Mouse (Mus musculus) thymus, adult 2 months (tissue): ENCODE results near the gene Zfp281. TPM values are rescaled to one million over a fixed set of nuclear protein-coding genes. Genes with fewer than 3 reads are reported as not detected.

Experiments used
- DNase-seq: peaks from one replicate; pipeline ENCODE4 v3.0.0; 2021
- H3K27ac ChIP-seq: fragments of 200-500 bp; 2 replicates; pipeline ENCODE4 v1.5.1; 2012; ENCODE audit warnings: low read length, control low read depth; ENCODE audit not compliant: control insufficient read depth, insufficient read depth
- H3K27me3 ChIP-seq: fragments of 200-500 bp; 2 replicates; pipeline ENCODE4 v1.6.1; 2012; ENCODE audit warnings: mild to moderate bottlenecking, low read length, moderate library complexity, mixed read lengths; ENCODE audit not compliant: control insufficient read depth, insufficient read depth
- H3K36me3 ChIP-seq: fragments of 200-500 bp; 2 replicates; pipeline ENCODE4 v1.6.1; 2012; ENCODE audit warnings: mild to moderate bottlenecking, low read length, moderate library complexity; ENCODE audit not compliant: control insufficient read depth, insufficient read depth
- H3K4me1 ChIP-seq: fragments of 200-500 bp; replicated peaks from 2 replicates; pipeline ENCODE4 v1.6.1; 2012; ENCODE audit warnings: low read length; ENCODE audit not compliant: control insufficient read depth, insufficient read depth
- H3K4me3 ChIP-seq: fragments of 200-500 bp; 2 replicates; pipeline ENCODE4 v1.5.1; 2012; ENCODE audit warnings: mild to moderate bottlenecking, low read length, control low read depth, moderate library complexity; ENCODE audit not compliant: control insufficient read depth, insufficient read depth
- CTCF ChIP-seq: fragments of 200-500 bp; IDR thresholded peaks from 2 replicates; pipeline ENCODE4 v1.5.1; 2012; ENCODE audit warnings: mild to moderate bottlenecking, control low read depth, low read length, moderate library complexity, borderline replicate concordance; ENCODE audit not compliant: control insufficient read depth, poor library complexity, insufficient read depth; ENCODE audit errors: extremely low read depth
- POLR2A ChIP-seq: fragments of 200-500 bp; IDR thresholded peaks from 2 replicates; pipeline ENCODE4 v1.6.1; 2012; ENCODE audit warnings: mild to moderate bottlenecking, low read length, control low read depth, moderate library complexity; ENCODE audit not compliant: control insufficient read depth, poor library complexity, insufficient read depth; ENCODE audit errors: extremely low read depth
- WGBS: fragments of 180-500 bp; shearing (Covaris S2); methylation state at CpG from one replicate; pipeline ENCODE4 v1.1.7; 2018; 5-methylcytosine and 5-hydroxymethylcytosine counted together
- polyA plus RNA-seq: library from polyadenylated mRNA; depleted of rRNA; stranded (reverse); fragments of >200 nt; gene quantifications from 2 replicates; pipeline ENCODE4 v1.2.3, GENCODE M21; 2012

Gene Zfp281
- polyA plus RNA-seq, 1 experiment, result 6.2 TPM

DNA sequence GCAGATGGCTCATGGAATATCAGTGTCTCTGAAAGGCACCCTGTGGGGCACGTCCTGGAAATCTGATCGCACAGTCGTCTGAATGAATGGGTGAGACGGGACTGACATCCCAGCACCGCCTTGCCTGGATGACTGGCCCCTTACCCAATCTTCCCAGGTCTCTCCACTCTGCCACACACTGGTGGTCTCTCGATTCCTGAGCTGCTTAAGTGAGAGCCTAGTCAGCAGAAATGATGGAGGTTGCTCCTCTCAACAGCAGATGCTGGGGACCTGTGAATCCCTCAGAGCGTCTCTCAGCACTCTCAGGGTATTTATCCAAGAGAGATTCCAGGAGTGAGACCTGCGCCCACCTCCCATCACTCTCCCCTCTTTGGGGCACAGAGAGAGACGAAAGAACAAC is 36.8 kb downstream of the Zfp281 start:
- Histone ChIP-seq H3K27ac (no peak overlapping the region), H3K27me3 (no peaks in the 10 kb centered on the region), H3K4me3 (no peak overlapping the region), H3K4me1 (no peaks in the 10 kb centered on the region), H3K36me3 (no peaks in the 10 kb centered on the region)
- WGBS, result 94% methylated on average over 9 of the region's 9 CpGs
- no peak for TF ChIP-seq CTCF
- no peak for TF ChIP-seq POLR2A
- DNase-seq, result no peak

DNA sequence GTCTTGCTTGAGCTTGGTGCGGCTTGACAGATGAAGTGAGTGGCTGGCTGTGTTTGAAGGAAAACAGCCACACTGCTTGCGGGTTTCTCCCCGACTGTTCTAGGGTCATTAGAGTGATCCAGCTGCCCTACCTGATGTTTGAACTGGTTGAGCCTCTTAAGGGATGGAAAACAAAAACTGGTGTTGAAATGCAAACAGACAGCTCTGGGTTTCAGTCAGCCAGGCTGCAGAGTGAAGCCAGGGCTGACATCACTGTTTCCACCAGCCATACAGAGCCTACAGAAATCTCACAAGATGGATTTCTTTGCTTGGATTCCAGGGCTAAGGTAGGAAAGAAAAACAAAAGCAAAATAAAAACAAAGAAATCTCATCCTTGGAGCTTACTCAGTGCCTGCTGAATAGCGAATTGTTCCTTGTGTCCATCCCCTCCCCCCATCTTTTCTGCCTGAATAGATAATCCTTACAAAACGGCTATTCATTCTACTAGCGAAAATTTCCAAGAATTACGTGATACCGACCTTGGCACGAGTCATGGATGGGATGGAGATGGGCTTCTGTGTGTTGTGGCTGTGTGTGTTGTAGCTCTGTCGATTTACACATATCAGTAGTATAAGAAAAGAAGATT is 37.4 kb downstream of the Zfp281 start:
- TF ChIP-seq POLR2A, result no peak
- TF ChIP-seq CTCF, result no peak
- H3K27me3 ChIP-seq, result no peaks in the 10 kb centered on the region
- H3K4me3 ChIP-seq, result no peak overlapping the region
- WGBS, result 88% methylated on average over 10 of the region's 10 CpGs
- no peak for DNase-seq
- no peak overlapping the region for H3K27ac ChIP-seq
- H3K4me1 ChIP-seq, result no peaks in the 10 kb centered on the region
- no peaks in the 10 kb centered on the region for H3K36me3 ChIP-seq

DNA sequence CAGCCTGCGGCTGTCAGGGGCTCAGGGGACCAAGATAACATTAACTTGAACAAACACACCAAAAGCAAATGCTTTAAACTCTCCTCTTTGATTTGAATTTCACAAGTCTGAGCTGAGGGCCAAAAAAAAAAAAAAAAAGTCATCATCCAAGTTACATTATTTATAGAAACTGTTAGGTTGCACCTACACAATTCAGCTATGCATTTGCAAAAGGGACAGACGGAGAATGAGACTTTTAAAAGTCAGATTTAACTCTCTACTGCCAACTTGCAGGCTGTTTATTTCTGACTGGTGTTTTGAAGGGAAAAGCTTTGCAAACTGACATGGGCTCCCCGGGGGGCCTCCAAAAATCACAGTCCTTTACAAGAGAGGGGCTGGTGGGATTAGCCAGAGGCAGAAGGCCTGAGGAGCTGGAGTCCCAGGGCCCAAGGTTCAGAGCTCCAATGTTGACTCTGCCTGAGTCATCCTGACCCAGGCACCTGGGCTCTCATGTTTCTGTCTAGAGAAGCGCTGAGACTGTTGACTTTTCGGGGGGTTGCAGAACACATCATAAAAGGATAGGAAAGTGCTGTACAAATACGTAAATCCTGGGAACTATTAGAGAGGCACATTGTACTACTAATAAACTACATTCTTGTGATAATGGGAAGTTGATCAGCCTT is 40.4 kb downstream of the Zfp281 start:
- no peak for DNase-seq
- H3K4me1 ChIP-seq, result no peaks in the 10 kb centered on the region
- no peak overlapping the region for H3K4me3 ChIP-seq
- H3K27ac ChIP-seq, result no peak overlapping the region
- no peaks in the 10 kb centered on the region for H3K27me3 ChIP-seq
- TF ChIP-seq CTCF (no peak), POLR2A (no peak)
- H3K36me3 ChIP-seq, result no peaks in the 10 kb centered on the region
- 90% methylated on average over 6 of the region's 6 CpGs for WGBS

DNA sequence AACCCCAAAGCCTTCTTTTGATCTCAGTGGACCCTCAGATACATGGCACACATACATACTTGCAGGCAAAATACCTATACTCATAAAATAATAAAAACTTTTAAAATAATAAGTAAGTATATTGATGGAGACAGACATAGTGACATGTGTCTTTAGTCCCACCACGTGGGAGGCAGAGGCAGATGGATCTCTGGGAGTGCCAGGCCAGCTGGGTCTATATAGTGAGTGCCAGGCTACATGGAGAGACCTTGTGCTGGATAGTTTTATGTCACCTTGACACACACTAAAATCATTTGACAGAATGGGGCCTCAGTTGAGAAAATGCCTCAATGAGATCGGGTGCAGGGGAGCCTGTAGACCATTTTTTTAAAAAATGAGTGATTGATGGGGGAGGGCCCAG is 41.8 kb downstream of the Zfp281 start:
- no peak for DNase-seq
- Histone ChIP-seq H3K4me3 (no peak overlapping the region), H3K27me3 (no peaks in the 10 kb centered on the region), H3K36me3 (no peaks in the 10 kb centered on the region), H3K27ac (no peak overlapping the region), H3K4me1 (no peaks in the 10 kb centered on the region)
- no peak for TF ChIP-seq CTCF
- no peak for TF ChIP-seq POLR2A
- WGBS, result 80% methylated on average over 2 of the region's 2 CpGs

DNA sequence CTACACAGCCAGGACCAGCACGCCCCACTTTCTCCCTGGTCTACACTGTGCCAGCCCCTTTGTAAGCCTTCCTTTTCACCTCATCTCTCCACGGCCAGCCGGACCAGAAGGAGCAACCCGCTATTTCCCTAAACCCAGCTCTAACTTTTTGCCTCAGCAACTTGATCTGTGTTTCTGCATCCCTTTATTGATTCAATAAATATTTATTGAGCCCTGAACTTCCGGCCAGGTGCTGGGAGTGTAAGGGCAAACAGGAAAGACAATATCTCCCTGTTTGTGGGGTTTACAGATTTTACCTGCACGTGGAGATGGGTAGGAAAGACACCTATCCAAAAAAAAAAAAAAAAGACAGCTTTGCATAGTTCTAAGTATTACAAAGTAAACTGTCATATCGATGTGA is 45.2 kb downstream of the Zfp281 start:
- peaks cover 14% of the 10 kb centered on the region for H3K4me1 ChIP-seq
- 90% methylated on average over 7 of the region's 7 CpGs for WGBS
- no peak for DNase-seq
- H3K36me3 ChIP-seq, result no peaks in the 10 kb centered on the region
- no peaks in the 10 kb centered on the region for H3K27me3 ChIP-seq
- H3K27ac ChIP-seq, result no peak overlapping the region
- no peak for TF ChIP-seq CTCF
- no peak for TF ChIP-seq POLR2A
- no peak overlapping the region for H3K4me3 ChIP-seq

DNA sequence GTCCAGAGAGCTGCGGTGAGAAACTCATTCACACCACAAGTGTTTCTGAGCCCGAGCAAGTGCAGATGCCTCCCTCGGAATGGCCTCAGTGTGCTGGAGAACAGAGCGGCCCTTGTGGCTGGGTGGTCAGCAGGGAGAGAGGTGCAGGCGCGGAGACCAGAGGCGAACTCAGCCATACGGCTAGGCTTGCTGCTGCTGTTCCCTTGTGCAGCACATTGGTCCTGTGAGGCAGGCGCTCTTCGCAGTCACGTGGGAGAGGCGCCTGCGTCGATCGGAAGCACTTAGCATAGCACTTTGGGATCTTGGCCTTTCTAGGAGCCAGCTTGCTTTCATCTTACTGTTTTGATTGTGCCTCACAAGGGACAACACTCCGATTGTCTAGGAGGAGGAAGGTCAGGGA is 45.7 kb downstream of the Zfp281 start:
- no peak overlapping the region for H3K27ac ChIP-seq
- H3K36me3 ChIP-seq, result no peaks in the 10 kb centered on the region
- no peak for DNase-seq
- no peak for TF ChIP-seq POLR2A
- TF ChIP-seq CTCF, result no peak
- 90% methylated on average over 16 of the region's 16 CpGs for WGBS
- H3K4me3 ChIP-seq, result no peak overlapping the region
- H3K4me1 ChIP-seq, result peaks cover 18% of the 10 kb centered on the region
- H3K27me3 ChIP-seq, result no peaks in the 10 kb centered on the region
